Mouse (Mus musculus) limb, embryonic 14.5 days (tissue): Measurements from ENCODE around the gene Nanos3. TPM values are rescaled to one million over a fixed set of nuclear protein-coding genes. Genes with fewer than 3 reads are reported as not detected.

Experiments used
- ATAC-seq: fragments of 200-750 bp; cut with Nextera tagmentation; 2 replicates; pipeline ENCODE4 v1.8.0; 2017; ENCODE audit warnings: low read depth, moderate number of reproducible peaks, moderate TSS enrichment; ENCODE audit not compliant: low FRiP score
- DNase-seq: peaks from one replicate; pipeline ENCODE4 v3.0.0-alpha.2; 2015; ENCODE audit warnings: low spot score
- H3K27ac ChIP-seq: fragments of 300-500 bp; sonication (generic); replicated peaks from 2 replicates; pipeline ENCODE4 v1.5.1; 2014; ENCODE audit warnings: low read depth, mild to moderate bottlenecking, low read length, moderate library complexity, mixed read lengths
- H3K27me3 ChIP-seq: fragments of 300-500 bp; sonication (generic); 2 replicates; pipeline ENCODE4 v1.6.1; 2014; ENCODE audit warnings: low read length, mixed read lengths; ENCODE audit not compliant: control insufficient read depth, insufficient read depth
- H3K36me3 ChIP-seq: fragments of 300-500 bp; sonication (generic); 2 replicates; pipeline ENCODE4 v1.6.1; 2014; ENCODE audit warnings: mild to moderate bottlenecking, low read length, moderate library complexity, mixed read lengths; ENCODE audit not compliant: control insufficient read depth, insufficient read depth
- H3K4me1 ChIP-seq: fragments of 300-500 bp; sonication (generic); 2 replicates; pipeline ENCODE4 v1.6.1; 2014; ENCODE audit warnings: antibody characterized with exemption, low read length, mixed read lengths; ENCODE audit not compliant: control insufficient read depth, insufficient read depth
- H3K4me2 ChIP-seq: fragments of 300-500 bp; sonication (generic); replicated peaks from 2 replicates; pipeline ENCODE4 v1.6.1; 2014; ENCODE audit warnings: low read depth, mild to moderate bottlenecking, low read length, moderate library complexity; ENCODE audit not compliant: severe bottlenecking
- H3K4me3 ChIP-seq: fragments of 300-500 bp; sonication (generic); replicated peaks from 2 replicates; pipeline ENCODE4 v1.5.1; 2014; ENCODE audit warnings: low read length
- H3K9ac ChIP-seq: fragments of 300-500 bp; sonication (generic); 2 replicates; pipeline ENCODE4 v1.6.1; 2014; ENCODE audit warnings: mild to moderate bottlenecking, low read depth, low read length, moderate library complexity; ENCODE audit not compliant: severe bottlenecking
- H3K9me3 ChIP-seq: fragments of 300-500 bp; sonication (generic); 2 replicates; pipeline ENCODE4 v1.6.1; 2016; ENCODE audit warnings: low read length; ENCODE audit not compliant: control insufficient read depth
- POLR2A ChIP-seq: fragments of 200-500 bp; IDR thresholded peaks from 2 replicates; pipeline ENCODE4 v1.8.0; 2012; ENCODE audit warnings: inconsistent platforms, mild to moderate bottlenecking, moderate library complexity, borderline replicate concordance; ENCODE audit not compliant: insufficient read depth, insufficient read length; ENCODE audit errors: extremely low read depth
- WGBS: fragments of 180-500 bp; shearing (Covaris S2); extraction: QIAGEN DNeasy Blood & Tissue Kit; methylation state at CpG from one replicate; pipeline ENCODE4 v1.1.7; 2014; 5-methylcytosine and 5-hydroxymethylcytosine counted together
- polyA plus RNA-seq, 2 experiments: library from polyadenylated mRNA; depleted of rRNA in 1 of 2; stranded (reverse) in 1 of 2; unstranded in 1 of 2; fragments of >200 nt; fragmentation: Nextera tagmentation in 1 of 2; extraction: Ambion mirVana in 1 of 2; gene quantifications; 2 replicates each; pipeline versions ENCODE4 v1.2.1 to v1.2.3; 2012 to 2014

Gene Nanos3
- polyA plus RNA-seq, 2 experiments, result 3.0 to 5.8 TPM

DNA sequence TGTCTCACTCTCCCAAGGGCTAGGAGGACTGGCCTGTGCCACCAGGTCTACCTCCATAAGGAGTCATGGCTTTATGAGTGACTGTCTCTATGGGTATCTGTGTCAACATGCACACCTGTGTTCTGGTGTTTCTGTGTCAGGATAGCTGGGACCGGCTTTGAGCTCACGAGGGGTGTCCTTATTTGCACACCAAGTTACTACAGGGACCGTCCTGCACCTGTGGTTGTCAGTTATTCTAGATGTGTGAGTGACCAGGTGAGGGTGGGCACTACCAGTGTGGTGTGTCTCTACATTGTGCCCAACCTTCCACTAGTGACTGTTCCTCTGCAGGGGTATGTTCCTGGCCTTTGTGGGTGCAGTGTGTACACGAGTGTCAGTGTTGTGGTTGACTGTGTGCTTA lies 2.2 kb downstream of the Nanos3 start:
- peaks cover 40% of the 10 kb centered on the region for H3K4me1 ChIP-seq
- no peak for DNase-seq
- peak overlapping the region; percentile 81 for H3K4me3 ChIP-seq
- no peak for ATAC-seq
- no peaks in the 10 kb centered on the region for H3K36me3 ChIP-seq
- peak overlapping the region; percentile 85 for H3K4me2 ChIP-seq
- 40% methylated on average over 4 of the region's 4 CpGs for WGBS
- no peak for TF ChIP-seq POLR2A
- no peaks in the 10 kb centered on the region for H3K9me3 ChIP-seq
- H3K27me3 ChIP-seq, result no peaks in the 10 kb centered on the region
- H3K9ac ChIP-seq, result peak overlapping the region; percentile 99
- peak overlapping the region; percentile 96; the same call in 1 of the 2 replicates for H3K27ac ChIP-seq

DNA sequence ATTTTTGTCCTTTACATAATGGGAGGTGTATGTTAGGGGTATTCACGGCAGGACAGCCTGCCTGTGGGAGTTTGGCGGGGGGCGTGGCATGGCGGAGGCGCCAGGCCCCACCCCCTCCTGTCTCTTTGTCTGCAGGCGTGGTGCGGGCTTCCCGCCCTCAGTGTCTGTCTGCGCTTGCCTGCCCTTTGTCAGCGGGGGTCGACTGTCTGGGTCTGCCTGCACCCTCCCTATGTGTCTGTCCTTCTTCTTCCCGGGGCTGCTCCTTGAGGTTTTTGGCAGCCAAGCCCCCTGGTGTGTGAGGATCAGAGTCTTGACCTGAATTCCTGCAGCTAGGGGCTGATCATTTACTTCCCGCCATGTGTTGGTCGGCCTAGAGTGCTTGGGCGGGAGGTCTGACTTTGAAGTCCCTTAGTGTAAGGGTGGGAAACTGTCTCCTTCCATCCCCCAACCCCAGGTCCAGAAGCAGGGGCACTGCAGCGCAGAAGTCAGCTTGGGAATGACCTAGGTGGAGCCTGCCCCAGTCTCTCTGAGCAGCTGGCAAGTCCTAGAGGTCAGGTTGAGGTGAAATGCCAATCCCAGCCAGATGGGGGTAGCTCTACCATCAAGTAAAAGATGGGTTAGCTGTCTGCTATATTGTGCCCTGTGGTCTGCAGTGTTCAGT lies 4.4 kb downstream of the Nanos3 start:
- TF ChIP-seq POLR2A, result no peak
- WGBS, result 1% methylated on average over 16 of the region's 16 CpGs
- DNase-seq (peak; percentile 61), ATAC-seq (peak; percentile 67)
- peaks cover 10% of the 10 kb centered on the region for H3K36me3 ChIP-seq
- peaks cover 40% of the 10 kb centered on the region for H3K4me1 ChIP-seq
- peak overlapping the region; percentile 51 for H3K9ac ChIP-seq
- H3K9me3 ChIP-seq, result no peaks in the 10 kb centered on the region
- H3K27ac ChIP-seq, result peak overlapping the region; percentile 61
- peak overlapping the region; percentile 25 for H3K4me3 ChIP-seq
- no peaks in the 10 kb centered on the region for H3K27me3 ChIP-seq
- peak overlapping the region; percentile 55 for H3K4me2 ChIP-seq

DNA sequence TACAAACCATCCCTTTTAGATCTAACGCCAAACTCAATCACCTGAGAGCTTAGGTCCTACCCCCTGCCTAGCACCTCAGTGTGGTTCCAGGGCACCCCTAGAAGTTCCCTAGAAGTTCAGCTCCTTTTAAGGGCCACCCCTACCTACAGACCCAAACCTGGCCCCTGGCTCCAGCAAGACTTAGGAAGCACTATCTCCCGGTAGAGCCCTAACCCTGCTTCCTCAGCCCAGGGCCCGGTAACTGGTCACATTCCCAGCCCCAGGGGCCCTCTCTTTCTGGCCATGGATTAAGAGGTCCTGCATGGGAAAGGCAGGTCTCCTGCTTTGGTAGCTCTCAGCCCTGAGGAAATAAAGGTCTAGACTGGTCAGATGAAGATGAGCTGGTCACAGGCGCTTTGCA lies 5.1 kb downstream of the Nanos3 start:
- ATAC-seq (no peak), DNase-seq (no peak)
- no peak for TF ChIP-seq POLR2A
- Histone ChIP-seq H3K9ac (peak overlapping the region; percentile 51), H3K9me3 (no peaks in the 10 kb centered on the region), H3K4me1 (peaks cover 40% of the 10 kb centered on the region), H3K36me3 (peaks cover 11% of the 10 kb centered on the region), H3K4me3 (peak overlapping the region; percentile 25), H3K27me3 (no peaks in the 10 kb centered on the region), H3K4me2 (peak overlapping the region; percentile 55), H3K27ac (0 out of 2 replicates have a peak overlapping the region, but pooled peaks have one; percentile 10)
- 5% methylated on average over 4 of the region's 4 CpGs for WGBS

DNA sequence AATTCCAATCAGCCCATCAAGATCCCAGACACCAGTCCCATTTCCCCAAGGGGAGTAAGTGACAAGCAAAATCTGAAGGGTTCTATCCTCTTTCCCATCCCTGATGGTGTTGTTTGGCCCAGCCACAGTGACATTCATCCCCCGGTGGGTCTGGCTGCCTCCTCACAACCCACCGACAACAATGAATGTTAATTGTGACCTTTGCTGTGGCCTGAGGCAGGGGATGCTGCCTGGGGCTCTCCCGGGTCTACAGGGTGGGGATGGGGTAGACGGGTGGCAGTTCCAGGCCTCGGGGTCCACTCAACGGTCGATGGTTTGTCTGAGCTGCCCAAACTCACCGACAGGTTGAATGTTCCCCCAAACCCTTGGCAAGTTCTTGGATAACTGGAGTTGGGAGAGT lies 6.4 kb downstream of the Nanos3 start:
- H3K9me3 ChIP-seq, result no peaks in the 10 kb centered on the region
- H3K36me3 ChIP-seq, result peaks cover 24% of the 10 kb centered on the region
- no peaks in the 10 kb centered on the region for H3K27me3 ChIP-seq
- ATAC-seq (no peak), DNase-seq (no peak)
- no peak overlapping the region for H3K27ac ChIP-seq
- TF ChIP-seq POLR2A, result no peak
- WGBS, result 75% methylated on average over 8 of the region's 8 CpGs
- H3K9ac ChIP-seq, result no peak overlapping the region
- peaks cover 32% of the 10 kb centered on the region for H3K4me1 ChIP-seq
- H3K4me3 ChIP-seq, result no peak overlapping the region
- no peak overlapping the region for H3K4me2 ChIP-seq

DNA sequence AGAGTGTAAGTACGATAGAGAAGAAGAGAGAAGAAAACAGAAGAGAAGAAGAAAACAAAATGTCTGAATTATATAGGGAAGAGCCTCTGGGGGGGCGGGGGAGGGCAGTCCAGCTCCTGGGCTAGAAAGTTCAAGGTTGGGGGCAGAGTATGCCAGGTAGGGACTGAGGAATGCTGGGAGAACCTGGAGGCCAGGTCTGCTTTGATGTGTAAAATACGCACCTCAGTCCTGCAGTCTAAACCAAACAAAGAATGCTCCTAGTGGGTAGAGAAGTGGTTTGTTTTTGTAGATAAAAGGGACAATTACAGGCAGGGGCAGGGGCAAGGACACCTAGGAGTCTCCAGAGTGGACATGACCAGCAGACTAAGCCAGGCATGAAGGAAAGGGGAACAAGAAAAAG lies 7.6 kb downstream of the Nanos3 start:
- no peak overlapping the region for H3K4me3 ChIP-seq
- 85% methylated on average over 3 of the region's 3 CpGs for WGBS
- H3K27ac ChIP-seq, result no peak overlapping the region
- H3K4me2 ChIP-seq, result no peak overlapping the region
- no peaks in the 10 kb centered on the region for H3K27me3 ChIP-seq
- TF ChIP-seq POLR2A, result no peak
- H3K9me3 ChIP-seq, result no peaks in the 10 kb centered on the region
- DNase-seq, result no peak
- ATAC-seq, result no peak
- no peak overlapping the region for H3K9ac ChIP-seq
- peaks cover 25% of the 10 kb centered on the region for H3K4me1 ChIP-seq
- peaks cover 36% of the 10 kb centered on the region for H3K36me3 ChIP-seq
